Comparison of ENCODE assay signal across 13 mouse cellular contexts in genomic region chr2:137808401-137809230, GRCm38 (mm10).
DNase-seq lines count a peak whose midpoint lies in the region; ATAC-seq and TF ChIP-seq lines count a peak whose summit lies in the region.
"Had no signal": no experiment of that assay in that cellular context is flagged by ENCODE, and none has a peak within 500 bp of the region (broad histone marks: within the 10 kb centered on the region; RNA-seq: fewer than 3 reads in every experiment).

No protein-coding gene starts in this region.

- no peaks in the 10 kb centered on the region for H3K36me3 ChIP-seq in forebrain, embryonic 13.5 days (ENCODE audit: poor library complexity, severe bottlenecking)
- no peaks in the 10 kb centered on the region for H3K36me3 ChIP-seq in hindbrain, postnatal 0 days (ENCODE audit: insufficient read depth, low read length)
- no peaks in the 10 kb centered on the region for H3K36me3 ChIP-seq in neural tube, embryonic 12.5 days

- H3K9ac ChIP-seq in forebrain, embryonic 13.5 days = peak overlapping the region; percentile 43; the same call in 1 of the 2 replicates
- peak overlapping the region; percentile 24; the same call in 1 of the 2 replicates for H3K9ac ChIP-seq in hindbrain, postnatal 0 days (replicated peaks; ENCODE audit: low read length)
- H3K9ac ChIP-seq in neural tube, embryonic 12.5 days = 0 out of 2 replicates have a peak overlapping the region, but pooled peaks have one; percentile 9

- peak; percentile 97 for ATAC-seq in forebrain, embryonic 13.5 days
- peak; percentile 67 for ATAC-seq in hindbrain, postnatal 0 days
- ATAC-seq in neural tube, embryonic 12.5 days (ENCODE audit: low FRiP score, low read depth) = peak; percentile 82

- H3K4me1 ChIP-seq in forebrain, embryonic 13.5 days = peaks cover 7% of the 10 kb centered on the region
- no peaks in the 10 kb centered on the region for H3K4me1 ChIP-seq in hindbrain, postnatal 0 days (ENCODE audit: insufficient read depth, low read length)
- peaks cover 8% of the 10 kb centered on the region; the same call in 1 of the 2 replicates for H3K4me1 ChIP-seq in neural tube, embryonic 12.5 days
- H3K4me1 ChIP-seq: megakaryocyte, embryonic 14.5 days had no signal

- TF ChIP-seq CTCF in hindbrain, postnatal 0 days (IDR thresholded peaks at IDR 0.05; ENCODE audit: low read depth) = no peak
- no peak for TF ChIP-seq CTCF in gastrocnemius, adult 2 months (IDR thresholded peaks at IDR 0.05)

- intact Hi-C loops in gastrocnemius, adult 2 months (cut with DNase I) = no loop called here
- intact Hi-C loops in left cerebral cortex, postnatal 36 days (cut with DNase I) = no loop called here

- peak overlapping the region; percentile 6 for H3K4me3 ChIP-seq in forebrain, embryonic 13.5 days
- H3K4me3 ChIP-seq in hindbrain, postnatal 0 days (ENCODE audit: low read length) = peak overlapping the region; percentile 14
- no peak overlapping the region for H3K4me3 ChIP-seq in neural tube, embryonic 12.5 days
- no peak overlapping the region for H3K4me3 ChIP-seq in gastrocnemius, adult 2 months
- H3K4me3 ChIP-seq: megakaryocyte, embryonic 14.5 days had no signal

- peak overlapping the region; percentile 50 for H3K4me2 ChIP-seq in forebrain, embryonic 13.5 days
- H3K4me2 ChIP-seq in hindbrain, postnatal 0 days (ENCODE audit: low read depth, low read length) = peak overlapping the region; percentile 46
- peak overlapping the region; percentile 50 for H3K4me2 ChIP-seq in neural tube, embryonic 12.5 days (replicated peaks)

- no peaks in the 10 kb centered on the region for H3K9me3 ChIP-seq in forebrain, embryonic 13.5 days (replicated peaks)
- H3K9me3 ChIP-seq in hindbrain, postnatal 0 days (ENCODE audit: low read length) = no peaks in the 10 kb centered on the region
- H3K9me3 ChIP-seq in neural tube, embryonic 12.5 days = no peaks in the 10 kb centered on the region
- H3K9me3 ChIP-seq: megakaryocyte, embryonic 14.5 days had no signal

- 31% methylated on average over 13 of the region's 13 CpGs for WGBS in forebrain, embryonic 13.5 days
- WGBS in hindbrain, postnatal 0 days = 36% methylated on average over 13 of the region's 13 CpGs
- 32% methylated on average over 13 of the region's 13 CpGs for WGBS in neural tube, embryonic 12.5 days

- no peaks in the 10 kb centered on the region for H3K27me3 ChIP-seq in forebrain, embryonic 13.5 days
- H3K27me3 ChIP-seq in hindbrain, postnatal 0 days (ENCODE audit: insufficient read depth, low read length) = no peaks in the 10 kb centered on the region
- H3K27me3 ChIP-seq in neural tube, embryonic 12.5 days (replicated peaks) = no peaks in the 10 kb centered on the region
- H3K27me3 ChIP-seq: megakaryocyte, embryonic 14.5 days had no signal

- peak overlapping the region; percentile 76 for H3K27ac ChIP-seq in forebrain, embryonic 13.5 days
- peak overlapping the region; percentile 20; the same call in 1 of the 2 replicates for H3K27ac ChIP-seq in hindbrain, postnatal 0 days
- H3K27ac ChIP-seq in neural tube, embryonic 12.5 days = no peak overlapping the region
- no peak overlapping the region for H3K27ac ChIP-seq in gastrocnemius, adult 2 months

- DNase-seq in embryo, embryonic 11 days = peak; percentile 34
- DNase-seq in hindbrain, postnatal 0 days (ENCODE audit: low spot score) = peak; percentile 50
- no peak for DNase-seq in gastrocnemius, adult 2 months
- DNase-seq in left cerebral cortex, postnatal 36 days (ENCODE audit: low spot score in 2 of 2) = no peak
- DNase-seq in kidney, postnatal 10 days = no peak
- DNase-seq: adrenal gland, adult 8-10 months; heart, adult 11 months; heart, postnatal 10 days; kidney, adult 18-20 months; thymus, postnatal 14 days had no signal

Comparison
In these comparisons a context has a peak if more than half of its experiments do, and no peak if none do; other contexts are left out.
1. DNase-seq: peak in embryo, embryonic 11 days (single experiment) and hindbrain, postnatal 0 days (single experiment); none in gastrocnemius, adult 2 months (single experiment), left cerebral cortex, postnatal 36 days (0 of 2) and kidney, postnatal 10 days (single experiment).
2. H3K27ac ChIP-seq: peak in forebrain, embryonic 13.5 days (single experiment) and hindbrain, postnatal 0 days (single experiment); none in neural tube, embryonic 12.5 days (single experiment) and gastrocnemius, adult 2 months (single experiment).
3. H3K4me3 ChIP-seq: peak in forebrain, embryonic 13.5 days (single experiment) and hindbrain, postnatal 0 days (single experiment); none in neural tube, embryonic 12.5 days (single experiment) and gastrocnemius, adult 2 months (single experiment).
4. Peak in every context shown above with its lines, with median percentiles within 50 percentile points of each other: ATAC-seq, H3K4me2 ChIP-seq and H3K9ac ChIP-seq.